Mouse (Mus musculus) neutrophil, adult 59 days (primary cell): ENCODE results near the gene G6pc2. TPM values are rescaled to one million over a fixed set of nuclear protein-coding genes. Genes with fewer than 3 reads are reported as not detected.

Source experiments
- total RNA-seq, 2 experiments: library from RNA; stranded (reverse); gene quantifications; 1 replicate in 1 of 2; 2 replicates in 1 of 2; pipeline ENCODE4 v1.2.4; 2023

G6pc2 gene
- total RNA-seq: not detected

GRCm38 (mm10) chr2:69210773-69211172 is at the start of gene G6pc2:
TSS of gene G6pc2 (plus strand) at chr2:69211073.

GRCm38 (mm10) chr2:69205791-69206351 is 5.0 kb upstream of the G6pc2 start, which contains the start of gene Spc25:
TSS of gene Spc25 (minus strand) at chr2:69206194.

Other genes starting within 250 kb of the G6pc2 start
- gene Nostrin, start 75.3 kb upstream of the G6pc2 start, total RNA-seq: 1 to 10 TPM; 2.4 to 2.5 TPM
- gene Spc25, start 4.9 kb upstream of the G6pc2 start, total RNA-seq: 10 to 100 TPM; 31.2 to 32.0 TPM
- under 1 TPM in 1 of 2 experiments, not detected in 1; 0.09 TPM for gene Abcb11, start 131.5 kb downstream of the G6pc2 start, total RNA-seq
- gene Dhrs9, start 169.4 kb downstream of the G6pc2 start, total RNA-seq: 10 to 100 TPM; 53.6 to 61.4 TPM